Mouse (Mus musculus): ENCODE measurements around the gene Zfp329. TPM values are rescaled to one million over a fixed set of nuclear protein-coding genes. Genes with fewer than 3 reads are reported as not detected.

Gene Zfp329
- 8.8 and 8.9 TPM in 2 replicates for polyA plus RNA-seq (2015; fragmentation: Nextera tagmentation; extraction: Ambion mirVana)

GRCm38 (mm10) chr7:12818521-12819295, at the start of gene Zfp329:
Zfp329 (minus strand) TSS chr7:12818858.
- ATAC-seq (replicated peaks; ENCODE audit: low FRiP score, low read depth) (peak; percentile 95), DNase-seq (ENCODE audit: low spot score) (peak; percentile 97)
- Histone ChIP-seq H3K27ac (peak within 1 kb of the TSS; percentile 75), H3K9me3 (replicated peaks; ENCODE audit: low read length) (no peaks in the 10 kb centered on the region; the same call in 1 of the 2 replicates), H3K4me3 (replicated peaks; ENCODE audit: low read depth, low read length) (peak within 1 kb of the TSS; percentile 84), H3K4me2 (ENCODE audit: low read length) (peak within 1 kb of the TSS; percentile 53), H3K4me1 (replicated peaks; ENCODE audit: insufficient read depth, low read length) (0 out of 2 replicates have a peak, but pooled peaks cover 7% of the 10 kb centered on the region), H3K36me3 (ENCODE audit: insufficient read depth, low read length) (0 out of 2 replicates have a peak, but pooled peaks cover 2% of the 10 kb centered on the region), H3K27me3 (ENCODE audit: insufficient read depth, low read length) (no peaks in the 10 kb centered on the region), H3K9ac (ENCODE audit: low read depth, low read length) (peak within 1 kb of the TSS; percentile 81)
- under 1% methylated on average over 36 of the region's 40 CpGs for WGBS
- no peak for TF ChIP-seq CTCF (IDR thresholded peaks at IDR 0.05; ENCODE audit: low read depth)

GRCm38 (mm10) chr7:12835779-12836178, 17.1 kb upstream of the Zfp329 start:
- DNase-seq (ENCODE audit: low spot score) = no peak
- H3K4me1 ChIP-seq (replicated peaks; ENCODE audit: insufficient read depth, low read length) = no peaks in the 10 kb centered on the region
- no peak for TF ChIP-seq CTCF (IDR thresholded peaks at IDR 0.05; ENCODE audit: low read depth)
- H3K9me3 ChIP-seq (replicated peaks; ENCODE audit: low read length) = peaks cover 13% of the 10 kb centered on the region
- 97% methylated on average over 4 of the region's 4 CpGs for WGBS
- H3K27ac ChIP-seq = no peak overlapping the region
- H3K4me3 ChIP-seq (replicated peaks; ENCODE audit: low read depth, low read length) = peak overlapping the region; percentile 57
- peak overlapping the region; percentile 53 for H3K4me2 ChIP-seq (ENCODE audit: low read length)
- no peak overlapping the region for H3K9ac ChIP-seq (ENCODE audit: low read depth, low read length)
- peaks cover 34% of the 10 kb centered on the region for H3K36me3 ChIP-seq (ENCODE audit: insufficient read depth, low read length)
- no peak for ATAC-seq (replicated peaks; ENCODE audit: low FRiP score, low read depth)
- H3K27me3 ChIP-seq (ENCODE audit: insufficient read depth, low read length) = no peaks in the 10 kb centered on the region

- DNase-seq (ENCODE audit: low spot score) = peak; percentile 51
- Histone ChIP-seq H3K9me3 (replicated peaks; ENCODE audit: low read length) (peaks cover 13% of the 10 kb centered on the region), H3K27ac (peak overlapping the region; percentile 67), H3K27me3 (ENCODE audit: insufficient read depth, low read length) (no peaks in the 10 kb centered on the region), H3K9ac (ENCODE audit: low read depth, low read length) (peak overlapping the region; percentile 75), H3K4me3 (replicated peaks; ENCODE audit: low read depth, low read length) (peak overlapping the region; percentile 57), H3K4me1 (replicated peaks; ENCODE audit: insufficient read depth, low read length) (no peaks in the 10 kb centered on the region), H3K4me2 (ENCODE audit: low read length) (peak overlapping the region; percentile 53), H3K36me3 (ENCODE audit: insufficient read depth, low read length) (peaks cover 31% of the 10 kb centered on the region)
- peak; percentile 58 for ATAC-seq (replicated peaks; ENCODE audit: low FRiP score, low read depth)
- no peak for TF ChIP-seq CTCF (IDR thresholded peaks at IDR 0.05; ENCODE audit: low read depth)
- 29% methylated on average over 13 of the region's 13 CpGs for WGBS
Observed at GRCm38 (mm10) chr7:12835193-12835671, 16.6 kb upstream of the Zfp329 start.

GRCm38 (mm10) chr7:12834162-12835120, 15.8 kb upstream of the Zfp329 start, which contains the start of gene Zfp110:
Zfp110 (plus strand) TSS chr7:12834761.
- WGBS = 2% methylated on average over 47 of the region's 47 CpGs
- TF ChIP-seq CTCF (IDR thresholded peaks at IDR 0.05; ENCODE audit: low read depth) = peak; percentile 15; the same call in 1 of the 2 replicates
- Histone ChIP-seq H3K9ac (ENCODE audit: low read depth, low read length) (peak within 1 kb of the TSS; percentile 75), H3K27me3 (ENCODE audit: insufficient read depth, low read length) (no peaks in the 10 kb centered on the region), H3K9me3 (replicated peaks; ENCODE audit: low read length) (peaks cover 8% of the 10 kb centered on the region), H3K4me3 (replicated peaks; ENCODE audit: low read depth, low read length) (peak within 1 kb of the TSS; percentile 57), H3K4me2 (ENCODE audit: low read length) (peak within 1 kb of the TSS; percentile 53), H3K4me1 (replicated peaks; ENCODE audit: insufficient read depth, low read length) (no peaks in the 10 kb centered on the region), H3K36me3 (ENCODE audit: insufficient read depth, low read length) (peaks cover 26% of the 10 kb centered on the region), H3K27ac (peak within 1 kb of the TSS; percentile 67)
- DNase-seq (ENCODE audit: low spot score) = peak; percentile 97
- peak; percentile 95 for ATAC-seq (replicated peaks; ENCODE audit: low FRiP score, low read depth)

- WGBS = over 99% methylated on average over 8 of the region's 8 CpGs
Observed at GRCm38 (mm10) chr7:12815566-12815965, 3.1 kb downstream of the Zfp329 start.

More at GRCm38 (mm10) chr7:12815566-12815965, 3.1 kb downstream of the Zfp329 start:
- no peak for TF ChIP-seq CTCF (IDR thresholded peaks at IDR 0.05; ENCODE audit: low read depth)
- Histone ChIP-seq H3K4me1 (replicated peaks; ENCODE audit: insufficient read depth, low read length) (0 out of 2 replicates have a peak, but pooled peaks cover 7% of the 10 kb centered on the region), H3K27ac (no peak overlapping the region), H3K36me3 (ENCODE audit: insufficient read depth, low read length) (peaks cover 22% of the 10 kb centered on the region), H3K4me3 (replicated peaks; ENCODE audit: low read depth, low read length) (no peak overlapping the region), H3K9ac (ENCODE audit: low read depth, low read length) (no peak overlapping the region), H3K9me3 (replicated peaks; ENCODE audit: low read length) (peaks cover 8% of the 10 kb centered on the region), H3K4me2 (ENCODE audit: low read length) (no peak overlapping the region), H3K27me3 (ENCODE audit: insufficient read depth, low read length) (no peaks in the 10 kb centered on the region)
- ATAC-seq (replicated peaks; ENCODE audit: low FRiP score, low read depth) (no peak), DNase-seq (ENCODE audit: low spot score) (no peak)
